In genomic region chr5:142287981-142288380, GRCm38 (mm10) we compare ENCODE assay signal across 12 mouse cellular contexts.
"Had no signal": no experiment of that assay in that cellular context is flagged by ENCODE, and none has a peak within 500 bp of the region (broad histone marks: within the 10 kb centered on the region; RNA-seq: fewer than 3 reads in every experiment).

No protein-coding gene starts in this region.

- H3K9me3 ChIP-seq: neural tube, embryonic 15.5 days had no signal

- ATAC-seq: midbrain, embryonic 13.5 days had no signal

- H3K9ac ChIP-seq: kidney, embryonic 15.5 days; limb, embryonic 12.5 days; liver, embryonic 14.5 days; midbrain, embryonic 13.5 days; neural tube, embryonic 15.5 days had no signal

- H3K4me2 ChIP-seq: kidney, embryonic 15.5 days; limb, embryonic 12.5 days; midbrain, embryonic 13.5 days; neural tube, embryonic 15.5 days had no signal

- H3K4me3 ChIP-seq: kidney, embryonic 15.5 days; limb, embryonic 12.5 days; midbrain, embryonic 13.5 days; neural tube, embryonic 15.5 days had no signal

- H3K36me3 ChIP-seq: kidney, embryonic 15.5 days; limb, embryonic 12.5 days; midbrain, embryonic 13.5 days; neural tube, embryonic 15.5 days had no signal

- DNase-seq: kidney, postnatal 14 days; liver; lung, adult 18-20 months; lung, postnatal 36 days; right cerebral cortex, adult 18-20 months; right cerebral cortex, postnatal 25 days; thymus, postnatal 36 days had no signal

- H3K4me1 ChIP-seq: kidney, embryonic 15.5 days; limb, embryonic 12.5 days; midbrain, embryonic 13.5 days; neural tube, embryonic 15.5 days had no signal

- H3K27ac ChIP-seq: kidney, embryonic 15.5 days; limb, embryonic 12.5 days; liver, embryonic 14.5 days; midbrain, embryonic 13.5 days; neural tube, embryonic 15.5 days had no signal

- H3K27me3 ChIP-seq: kidney, embryonic 15.5 days; limb, embryonic 12.5 days; midbrain, embryonic 13.5 days; neural tube, embryonic 15.5 days had no signal
